Mouse (Mus musculus): ENCODE measurements around the gene AI837181.
"Not testable (repeated sequence)": the region's sequence is repeated elsewhere in the genome, so short reads cannot be mapped to it uniquely, and the experiment has no call there.

Gene AI837181

GRCm38 (mm10) chr19:5424782-5425741 lies at the start of gene AI837181, which contains the start of gene Drap1:
Gene AI837181 (plus strand): TSS chr19:5425144.
Gene Drap1 (minus strand): TSS chr19:5424979.
- DNase-seq = peak; percentile 97

DNA sequence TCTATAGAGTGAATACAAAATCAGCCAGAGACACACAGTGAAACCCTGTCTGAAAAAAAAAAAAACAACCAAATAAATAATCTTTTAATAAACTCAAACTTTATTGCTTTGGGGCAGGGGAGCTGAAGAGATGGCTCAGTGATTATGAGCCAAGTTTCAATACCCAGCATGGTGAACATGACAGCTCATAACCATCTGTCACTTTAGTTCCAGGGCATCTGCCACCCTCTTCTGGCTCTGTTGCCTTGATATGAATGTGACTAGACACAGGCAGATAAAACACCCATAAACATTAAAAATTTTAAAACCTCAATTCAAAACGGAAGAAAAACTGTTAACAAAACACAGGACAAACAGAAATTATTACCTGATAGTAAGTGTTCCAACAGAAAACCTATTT lies 47.5 kb upstream of the AI837181 start:
- no peak for DNase-seq

GRCm38 (mm10) chr19:5383326-5383725 lies 41.6 kb upstream of the AI837181 start:
- DNase-seq = no peak

- no peak for DNase-seq
Observed at GRCm38 (mm10) chr19:5384715-5385114, 40.2 kb upstream of the AI837181 start.

DNA sequence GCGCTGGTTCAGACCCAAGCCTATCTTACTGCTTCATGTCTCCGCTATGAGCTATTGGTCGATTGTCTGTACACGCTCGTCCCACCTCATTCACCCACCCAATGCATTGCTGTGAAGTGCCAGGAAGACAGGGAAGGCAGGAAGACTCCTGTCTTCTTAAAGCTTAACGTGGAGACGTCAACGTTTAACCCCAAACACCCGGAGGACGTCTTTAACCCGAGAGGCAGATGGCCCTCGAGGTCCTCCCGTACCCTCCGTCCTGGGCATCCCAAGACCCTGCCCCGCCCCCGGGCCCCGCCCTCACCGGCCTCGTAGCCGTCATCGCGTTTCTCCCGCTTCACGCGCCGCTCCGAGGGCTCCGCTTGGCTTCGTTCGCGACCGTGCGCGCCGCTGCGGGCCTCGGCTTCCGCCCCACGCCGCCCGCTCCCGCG lies 36.9 kb upstream of the AI837181 start:
- DNase-seq = no peak

DNA sequence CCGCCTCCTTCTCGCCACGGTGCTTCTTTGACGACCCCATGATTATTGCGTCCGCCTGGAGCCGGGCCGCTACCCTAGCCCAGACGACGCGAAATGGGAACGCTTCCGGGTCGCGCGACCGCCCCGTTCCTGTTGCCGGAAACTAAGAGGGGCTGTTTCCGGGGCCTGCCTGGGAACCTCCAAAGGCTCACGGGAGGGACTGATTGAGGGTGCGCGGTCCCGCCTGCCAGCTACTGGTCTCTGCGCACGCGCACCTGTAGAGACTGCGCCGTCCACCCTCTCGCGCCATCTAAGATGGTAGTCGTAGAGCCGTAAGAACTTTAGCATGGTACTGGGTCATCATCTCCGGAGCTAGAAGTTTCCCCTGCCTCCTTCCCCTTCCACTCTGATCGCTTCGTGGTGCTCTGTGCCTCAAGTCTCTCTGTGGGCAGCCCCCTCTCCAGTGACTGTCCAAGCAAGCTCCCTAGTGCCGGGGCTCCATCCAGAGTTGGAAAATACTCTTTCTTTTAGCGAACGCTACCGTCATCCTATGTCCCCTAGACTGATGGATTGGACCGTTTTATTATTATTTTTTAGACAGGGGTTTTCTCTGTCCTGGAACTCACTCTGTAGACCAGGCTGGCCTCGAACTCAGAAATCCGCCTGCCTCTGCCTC lies 36.2 kb upstream of the AI837181 start, which contains the start of gene Sart1:
TSS of gene Sart1 (minus strand) at position 116 of the 655 bp plus-strand sequence.
- peak; percentile 95 for DNase-seq

- peak; percentile 43 for DNase-seq
Observed at GRCm38 (mm10) chr19:5389647-5390046, 35.3 kb upstream of the AI837181 start.

GRCm38 (mm10) chr19:5390416-5390815 lies 34.5 kb upstream of the AI837181 start:
- no peak for DNase-seq

DNA sequence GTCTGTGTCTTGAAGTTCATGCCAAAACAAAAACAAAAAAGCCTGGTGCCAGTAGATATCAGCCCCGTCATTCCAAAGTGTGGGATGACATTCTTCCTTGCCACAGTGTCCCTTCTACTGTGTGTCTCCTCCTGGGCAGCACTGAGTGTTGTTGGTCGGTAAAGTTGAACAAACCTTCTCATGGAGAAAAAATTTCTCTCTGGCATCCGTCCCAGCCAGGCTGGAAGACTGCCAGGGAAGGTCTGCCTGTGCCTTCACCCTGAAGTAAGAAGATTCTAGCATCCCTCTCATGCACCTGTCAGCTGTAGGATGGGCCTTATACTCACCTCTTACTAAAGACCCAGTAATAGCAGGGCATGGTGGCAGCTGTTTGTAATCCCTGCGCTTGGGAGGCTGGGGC lies 32.1 kb upstream of the AI837181 start:
- peak; percentile 70 for DNase-seq

GRCm38 (mm10) chr19:5394168-5394567 lies 30.8 kb upstream of the AI837181 start:
- DNase-seq = no peak

DNA sequence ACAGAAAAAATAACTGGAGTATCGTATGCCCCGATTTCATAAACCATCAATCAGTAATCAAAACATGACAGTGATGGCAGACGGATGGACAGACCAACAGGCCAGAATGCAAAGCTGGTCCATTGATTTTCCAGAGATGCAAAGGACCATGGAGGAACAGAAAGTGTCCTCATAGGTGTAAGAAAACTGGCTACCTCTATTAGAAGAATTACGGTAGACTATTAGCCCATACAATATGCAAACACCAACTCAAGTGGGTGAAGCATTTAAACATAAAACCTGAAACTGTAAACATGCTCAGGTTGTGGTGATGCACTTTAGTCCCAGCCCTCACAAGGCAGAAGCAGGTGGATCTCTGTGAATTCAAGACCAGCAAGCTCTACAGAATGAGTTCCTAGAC lies 29.6 kb upstream of the AI837181 start:
- no peak for DNase-seq

DNA sequence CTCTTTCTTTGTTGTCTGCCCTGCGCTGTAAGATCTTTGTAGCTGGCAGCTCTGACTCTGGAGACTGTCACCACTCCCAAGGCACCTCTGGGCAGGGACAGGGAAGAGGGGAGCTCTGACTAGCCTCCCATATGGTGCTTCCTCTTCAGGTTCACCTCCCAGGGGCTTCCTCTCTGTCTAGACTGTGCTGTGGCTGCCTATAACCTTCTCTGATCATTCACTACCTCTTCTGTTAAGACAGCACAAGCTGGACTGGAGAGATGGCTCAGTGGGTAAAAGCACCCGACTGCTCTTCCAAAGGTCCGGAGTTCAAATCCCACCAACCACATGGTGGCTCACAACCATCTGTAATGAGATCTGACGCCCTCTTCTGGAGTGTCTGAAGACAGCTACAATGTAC lies 23.9 kb upstream of the AI837181 start:
- not testable (repeated sequence) for DNase-seq

DNA sequence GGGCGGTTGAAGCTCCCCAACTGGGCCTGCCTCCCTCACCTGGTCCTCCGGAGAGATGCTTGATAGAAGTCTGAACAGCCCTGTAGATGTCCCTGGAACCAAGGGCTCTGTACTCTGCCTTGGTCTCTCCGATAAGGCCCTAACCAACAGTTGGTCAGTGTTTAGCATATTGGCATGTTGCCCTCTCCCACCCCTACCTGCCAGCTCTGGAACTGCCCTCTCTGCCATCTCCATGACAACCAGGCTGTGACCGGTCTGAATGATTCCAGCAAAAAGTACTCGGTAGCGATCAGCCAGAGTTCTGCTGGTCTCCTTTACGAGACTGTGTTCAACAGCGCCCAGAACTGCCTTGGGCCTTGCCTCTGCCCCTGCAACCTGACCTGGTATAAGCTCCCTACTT lies 22.7 kb upstream of the AI837181 start, which contains the start of gene Tsga10ip:
TSS of gene Tsga10ip (minus strand) at position 234 of the 400 bp plus-strand sequence.
- no peak for DNase-seq

DNA sequence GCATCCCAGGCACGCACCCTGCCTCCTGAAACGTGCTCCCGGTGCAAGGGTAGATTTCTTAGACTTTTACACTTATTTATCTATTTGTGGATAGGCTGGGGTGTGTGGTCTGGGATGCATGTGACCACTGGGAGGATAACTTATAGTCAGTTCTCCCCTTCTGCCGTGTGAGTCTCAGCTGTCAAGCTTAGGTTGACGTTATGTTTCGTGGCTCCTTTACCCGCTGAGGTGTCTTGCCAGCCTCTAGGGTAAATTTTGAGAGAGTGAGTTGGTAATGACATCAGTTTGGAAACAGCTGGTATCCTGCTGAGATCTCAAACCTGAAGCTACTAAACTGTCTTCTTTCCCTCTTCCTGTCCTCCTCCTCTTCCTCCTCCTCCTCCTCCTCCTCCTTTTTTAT lies 19.0 kb upstream of the AI837181 start:
- DNase-seq = no peak

DNA sequence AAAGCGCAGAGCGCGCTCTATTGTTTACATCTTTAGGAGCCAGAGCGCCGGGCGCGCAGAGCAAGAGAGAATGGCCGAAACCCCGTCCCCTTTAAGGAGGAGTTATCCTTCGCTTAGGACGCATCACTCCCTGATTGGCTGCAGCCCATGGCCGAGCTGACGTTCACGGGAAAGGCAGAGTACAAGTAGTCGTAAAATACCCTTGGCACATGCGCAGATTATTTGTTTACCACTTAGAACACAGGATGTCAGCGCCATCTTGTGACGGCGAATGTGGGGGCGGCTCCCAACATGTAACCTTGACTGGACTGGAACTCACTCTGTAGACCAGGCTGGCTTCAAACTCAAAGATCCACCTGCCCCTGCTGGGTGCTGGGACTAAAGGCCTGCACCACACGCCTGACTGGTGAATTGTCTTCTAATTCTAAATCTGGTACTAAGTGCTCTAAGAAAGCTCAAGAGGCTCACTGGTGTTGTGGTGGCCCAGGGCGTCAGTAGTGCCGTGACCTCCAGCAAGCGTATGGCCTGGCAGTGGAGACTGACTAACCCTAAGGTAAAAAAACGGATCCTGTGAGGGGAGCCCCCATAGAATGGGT lies 18.3 kb upstream of the AI837181 start:
- peak; percentile 40 for DNase-seq

DNA sequence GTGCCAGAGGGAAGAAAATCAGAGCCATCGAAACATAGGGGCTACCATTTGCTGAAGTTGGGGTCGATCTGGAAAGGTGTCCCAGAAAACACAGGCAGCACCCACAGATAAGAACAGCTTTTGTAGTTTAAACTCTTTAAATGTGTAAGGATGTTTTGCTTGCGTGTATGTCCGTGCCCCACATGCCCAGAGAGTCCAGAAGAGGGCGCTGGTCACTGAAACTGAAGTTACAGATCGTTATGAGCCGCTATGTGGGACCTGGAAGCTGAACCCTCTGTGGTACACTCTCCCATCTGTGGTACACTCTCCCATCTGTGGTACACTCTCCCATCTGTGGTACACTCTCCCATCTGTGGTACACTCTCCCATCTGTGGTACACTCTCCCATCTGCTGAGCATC lies 17.8 kb upstream of the AI837181 start:
- peak; percentile 78 for DNase-seq

DNA sequence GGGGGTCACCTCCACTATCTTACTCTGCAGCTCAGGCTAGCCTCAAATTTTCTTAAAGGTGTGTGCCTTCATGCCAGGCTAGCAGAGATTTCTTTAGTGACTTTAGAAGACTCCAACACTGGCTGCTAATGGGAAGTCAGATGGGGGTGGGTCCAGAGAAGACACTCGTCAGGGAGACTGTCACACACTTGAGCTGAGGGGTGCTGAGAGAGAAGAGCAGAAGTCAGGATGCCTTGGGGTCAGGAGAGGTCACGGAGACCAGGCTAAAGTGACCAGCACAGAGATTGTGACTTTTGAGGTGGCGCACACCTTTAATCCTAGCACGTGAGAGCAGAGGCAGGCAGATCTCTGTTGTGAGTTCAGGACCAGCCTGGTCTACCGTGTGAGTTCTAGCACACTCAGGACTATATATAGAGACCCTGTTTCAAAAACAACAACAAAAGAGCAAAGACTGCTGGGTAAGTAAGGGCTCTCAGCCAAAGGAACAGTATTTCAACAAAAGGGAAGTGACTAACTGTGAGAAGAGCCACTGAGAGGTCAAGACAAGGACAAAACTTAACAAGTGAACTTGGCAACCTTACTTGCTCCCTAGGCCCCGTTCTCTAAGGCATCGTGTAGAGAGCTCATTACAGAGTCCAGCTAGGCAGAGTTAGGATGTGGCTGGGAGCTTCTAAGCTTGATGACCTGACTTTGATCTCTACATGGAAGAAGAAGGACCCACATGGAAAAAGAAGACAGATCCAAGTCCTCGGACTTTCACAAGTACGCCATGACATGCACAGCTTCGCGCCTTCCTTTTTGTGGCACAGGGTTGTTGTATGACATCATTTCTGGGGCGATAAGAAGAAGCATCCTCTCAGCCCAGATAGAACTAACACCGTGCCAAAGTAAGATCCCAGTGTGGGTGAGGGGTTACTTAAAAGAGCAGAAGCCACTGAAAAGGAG lies 16.6 kb upstream of the AI837181 start:
- DNase-seq = no peak

- peak; percentile 69 for DNase-seq
Observed at GRCm38 (mm10) chr19:5409068-5409467, 15.9 kb upstream of the AI837181 start.

DNA sequence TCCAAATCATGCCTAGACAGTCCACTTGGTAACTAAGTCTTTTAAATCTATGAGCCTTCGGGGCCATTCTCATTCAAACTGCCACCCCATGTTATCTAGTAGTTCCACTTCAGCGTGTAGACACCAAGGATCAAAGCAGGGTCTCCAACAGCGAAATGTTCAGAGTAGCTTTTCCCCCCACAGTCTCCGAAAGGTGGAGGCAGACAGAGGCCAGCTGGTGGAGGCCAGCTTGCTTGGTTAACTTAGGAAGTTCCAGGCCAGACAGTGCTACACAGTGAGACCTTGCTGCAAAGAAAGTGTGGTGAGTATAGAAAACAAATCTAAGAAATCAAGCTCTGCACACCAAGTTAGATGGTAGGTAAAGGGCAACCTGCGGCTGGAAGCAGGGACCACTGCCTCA lies 14.3 kb upstream of the AI837181 start:
- peak; percentile 64 for DNase-seq

GRCm38 (mm10) chr19:5411961-5412360 lies 13.0 kb upstream of the AI837181 start:
- no peak for DNase-seq

- no peak for DNase-seq
Observed at GRCm38 (mm10) chr19:5413840-5414239, 11.1 kb upstream of the AI837181 start.

GRCm38 (mm10) chr19:5414534-5414957 lies 10.4 kb upstream of the AI837181 start:
- DNase-seq = peak; percentile 54
